Mouse (Mus musculus): Measurements from ENCODE around the gene Ccl2. TPM values are rescaled to one million over a fixed set of nuclear protein-coding genes. Genes with fewer than 3 reads are reported as not detected.

Gene Ccl2
- polyA plus RNA-seq (2012; rRNA removed): 0.19 TPM in 1 of 2 replicates, not detected in the other

GRCm38 (mm10) chr11:82035356-82035755 lies at the start of gene Ccl2:
TSS of gene Ccl2 (plus strand) at chr11:82035571.
- Histone ChIP-seq H3K27ac (ENCODE audit: insufficient read depth, low read length) (no peak within 1 kb of the TSS), H3K4me1 (ENCODE audit: control insufficient read depth, insufficient read depth, low read length) (peaks cover 3% of the 10 kb centered on the region; the same call in 1 of the 2 replicates), H3K4me3 (ENCODE audit: insufficient read depth, low read length) (no peak within 1 kb of the TSS)
- TF ChIP-seq POLR2A (IDR thresholded peaks at IDR 0.05; ENCODE audit: extremely low read depth, insufficient read depth, low read length): no peak
- no peak for TF ChIP-seq CTCF (IDR thresholded peaks at IDR 0.05; ENCODE audit: extremely low read depth, insufficient read depth, low read length)

- no peak overlapping the region for H3K4me3 ChIP-seq (ENCODE audit: insufficient read depth, low read length)
- TF ChIP-seq CTCF (IDR thresholded peaks at IDR 0.05; ENCODE audit: extremely low read depth, insufficient read depth, low read length): peak; percentile 100
- TF ChIP-seq POLR2A (IDR thresholded peaks at IDR 0.05; ENCODE audit: extremely low read depth, insufficient read depth, low read length): no peak
- no peak overlapping the region for H3K27ac ChIP-seq (ENCODE audit: insufficient read depth, low read length)
- H3K4me1 ChIP-seq (ENCODE audit: control insufficient read depth, insufficient read depth, low read length): no peaks in the 10 kb centered on the region
Observed at GRCm38 (mm10) chr11:81996172-81996841, 39.1 kb upstream of the Ccl2 start.

GRCm38 (mm10) chr11:81997085-81997484 lies 38.3 kb upstream of the Ccl2 start:
- H3K4me1 ChIP-seq (ENCODE audit: control insufficient read depth, insufficient read depth, low read length): no peaks in the 10 kb centered on the region
- TF ChIP-seq CTCF (IDR thresholded peaks at IDR 0.05; ENCODE audit: extremely low read depth, insufficient read depth, low read length): no peak
- TF ChIP-seq POLR2A (IDR thresholded peaks at IDR 0.05; ENCODE audit: extremely low read depth, insufficient read depth, low read length): no peak
- no peak overlapping the region for H3K4me3 ChIP-seq (ENCODE audit: insufficient read depth, low read length)
- no peak overlapping the region for H3K27ac ChIP-seq (ENCODE audit: insufficient read depth, low read length)

- Histone ChIP-seq H3K4me1 (ENCODE audit: control insufficient read depth, insufficient read depth, low read length) (no peaks in the 10 kb centered on the region), H3K27ac (ENCODE audit: insufficient read depth, low read length) (no peak overlapping the region), H3K4me3 (ENCODE audit: insufficient read depth, low read length) (no peak overlapping the region)
- TF ChIP-seq POLR2A (IDR thresholded peaks at IDR 0.05; ENCODE audit: extremely low read depth, insufficient read depth, low read length) (no peak), CTCF (IDR thresholded peaks at IDR 0.05; ENCODE audit: extremely low read depth, insufficient read depth, low read length) (no peak)
Observed at GRCm38 (mm10) chr11:81998646-81999045, 36.7 kb upstream of the Ccl2 start.

- no peak overlapping the region for H3K4me3 ChIP-seq (ENCODE audit: insufficient read depth, low read length)
- TF ChIP-seq POLR2A (IDR thresholded peaks at IDR 0.05; ENCODE audit: extremely low read depth, insufficient read depth, low read length) (no peak), CTCF (IDR thresholded peaks at IDR 0.05; ENCODE audit: extremely low read depth, insufficient read depth, low read length) (no peak)
- H3K27ac ChIP-seq (ENCODE audit: insufficient read depth, low read length): no peak overlapping the region
- H3K4me1 ChIP-seq (ENCODE audit: control insufficient read depth, insufficient read depth, low read length): no peaks in the 10 kb centered on the region
Observed at GRCm38 (mm10) chr11:81999469-81999868, 35.9 kb upstream of the Ccl2 start.

- H3K27ac ChIP-seq (ENCODE audit: insufficient read depth, low read length): no peak overlapping the region
- H3K4me3 ChIP-seq (ENCODE audit: insufficient read depth, low read length): no peak overlapping the region
- TF ChIP-seq CTCF (IDR thresholded peaks at IDR 0.05; ENCODE audit: extremely low read depth, insufficient read depth, low read length) (no peak), POLR2A (IDR thresholded peaks at IDR 0.05; ENCODE audit: extremely low read depth, insufficient read depth, low read length) (no peak)
- no peaks in the 10 kb centered on the region for H3K4me1 ChIP-seq (ENCODE audit: control insufficient read depth, insufficient read depth, low read length)
Observed at GRCm38 (mm10) chr11:82000581-82000980, 34.8 kb upstream of the Ccl2 start.

- H3K4me3 ChIP-seq (ENCODE audit: insufficient read depth, low read length): no peak overlapping the region
- no peaks in the 10 kb centered on the region for H3K4me1 ChIP-seq (ENCODE audit: control insufficient read depth, insufficient read depth, low read length)
- TF ChIP-seq POLR2A (IDR thresholded peaks at IDR 0.05; ENCODE audit: extremely low read depth, insufficient read depth, low read length): no peak
- TF ChIP-seq CTCF (IDR thresholded peaks at IDR 0.05; ENCODE audit: extremely low read depth, insufficient read depth, low read length): no peak
- H3K27ac ChIP-seq (ENCODE audit: insufficient read depth, low read length): no peak overlapping the region
Observed at GRCm38 (mm10) chr11:82004810-82005209, 30.6 kb upstream of the Ccl2 start.

GRCm38 (mm10) chr11:82006796-82007423 lies 28.5 kb upstream of the Ccl2 start:
- Histone ChIP-seq H3K4me1 (ENCODE audit: control insufficient read depth, insufficient read depth, low read length) (no peaks in the 10 kb centered on the region), H3K27ac (ENCODE audit: insufficient read depth, low read length) (no peak overlapping the region), H3K4me3 (ENCODE audit: insufficient read depth, low read length) (no peak overlapping the region)
- TF ChIP-seq POLR2A (IDR thresholded peaks at IDR 0.05; ENCODE audit: extremely low read depth, insufficient read depth, low read length): no peak
- TF ChIP-seq CTCF (IDR thresholded peaks at IDR 0.05; ENCODE audit: extremely low read depth, insufficient read depth, low read length): no peak

GRCm38 (mm10) chr11:82010115-82010514 lies 25.3 kb upstream of the Ccl2 start:
- no peaks in the 10 kb centered on the region for H3K4me1 ChIP-seq (ENCODE audit: control insufficient read depth, insufficient read depth, low read length)
- TF ChIP-seq POLR2A (IDR thresholded peaks at IDR 0.05; ENCODE audit: extremely low read depth, insufficient read depth, low read length): no peak
- no peak for TF ChIP-seq CTCF (IDR thresholded peaks at IDR 0.05; ENCODE audit: extremely low read depth, insufficient read depth, low read length)
- no peak overlapping the region for H3K4me3 ChIP-seq (ENCODE audit: insufficient read depth, low read length)
- no peak overlapping the region for H3K27ac ChIP-seq (ENCODE audit: insufficient read depth, low read length)
